Mouse (Mus musculus) myocyte (in vitro differentiated cells): ENCODE results near the gene Suv39h2. TPM values are rescaled to one million over a fixed set of nuclear protein-coding genes. Genes with fewer than 3 reads are reported as not detected.

Source experiments
- H3K27me3 ChIP-seq: one replicate; pipeline ENCODE4 v1.6.1; 2011; ENCODE audit not compliant: control insufficient read depth, insufficient read depth, insufficient read length
- H3K36me3 ChIP-seq: one replicate; pipeline ENCODE4 v1.6.1; 2011; ENCODE audit not compliant: control insufficient read depth, insufficient read depth
- H3K4me2 ChIP-seq: one replicate; pipeline ENCODE4 v1.6.1; 2011; ENCODE audit warnings: low read depth, control low read depth
- H3K4me3 ChIP-seq: one replicate; pipeline ENCODE4 v1.5.1; 2011; ENCODE audit warnings: mild to moderate bottlenecking, control low read depth, moderate library complexity
- H3K79me2 ChIP-seq: one replicate; pipeline ENCODE4 v1.6.1; 2011; ENCODE audit not compliant: control insufficient read depth, insufficient read depth
- H3ac ChIP-seq: one replicate; pipeline ENCODE4 v1.6.1; 2011; ENCODE audit not compliant: control insufficient read depth, insufficient read length
- CEBPB ChIP-seq: IDR thresholded peaks from 2 replicates; pipeline ENCODE4 v1.6.1; 2011; ENCODE audit warnings: mild to moderate bottlenecking, moderate library complexity; ENCODE audit not compliant: poor library complexity, insufficient read depth, severe bottlenecking
- E2F4 ChIP-seq: IDR thresholded peaks from one replicate; pipeline ENCODE4 v1.6.1; 2011; ENCODE audit warnings: mild to moderate bottlenecking, control low read depth, moderate library complexity; ENCODE audit not compliant: insufficient read depth
- MAX ChIP-seq: IDR thresholded peaks from one replicate; pipeline ENCODE4 v1.6.1; 2011; ENCODE audit warnings: low read depth, mild to moderate bottlenecking, control low read depth
- MYOD1 ChIP-seq, 3 experiments: IDR thresholded peaks; one replicate each; pipeline ENCODE4 v1.6.1; 2011; ENCODE audit warnings: control low read depth in 2 of 3, low read depth in 2 of 3, mild to moderate bottlenecking in 2 of 3, moderate library complexity in 1 of 3; ENCODE audit not compliant: insufficient read length in 2 of 3, control insufficient read depth in 1 of 3
- MYOG ChIP-seq, 3 experiments: IDR thresholded peaks; one replicate each; pipeline ENCODE4 v1.6.1; 2011; ENCODE audit warnings: control low read depth in 2 of 3, low read depth in 2 of 3, mild to moderate bottlenecking in 2 of 3; ENCODE audit not compliant: insufficient read length in 2 of 3, control insufficient read depth in 1 of 3, insufficient read depth in 1 of 3
- POLR2A ChIP-seq: IDR thresholded peaks from one replicate; pipeline ENCODE4 v1.6.1; 2011; ENCODE audit warnings: low read depth, mild to moderate bottlenecking, control low read depth, moderate library complexity; ENCODE audit not compliant: insufficient read length
- POLR2AphosphoS2 ChIP-seq: IDR thresholded peaks from one replicate; pipeline ENCODE4 v1.6.1; 2011; ENCODE audit warnings: low read depth, control low read depth; ENCODE audit not compliant: insufficient read length
- REST ChIP-seq: IDR thresholded peaks from one replicate; pipeline ENCODE4 v1.6.1; 2011; ENCODE audit warnings: mild to moderate bottlenecking, control low read depth, moderate library complexity; ENCODE audit not compliant: insufficient read depth, insufficient read length
- SRF ChIP-seq: IDR thresholded peaks from one replicate; pipeline ENCODE4 v1.6.1; 2011; ENCODE audit warnings: low read depth; ENCODE audit not compliant: control insufficient read depth, insufficient read length
- TCF12 ChIP-seq: IDR thresholded peaks from one replicate; pipeline ENCODE4 v1.6.1; 2011; ENCODE audit warnings: mild to moderate bottlenecking, control low read depth; ENCODE audit not compliant: poor library complexity, insufficient read depth, severe bottlenecking
- TCF3 ChIP-seq: IDR thresholded peaks from one replicate; pipeline ENCODE4 v1.6.1; 2011; ENCODE audit warnings: low read depth, control low read depth; ENCODE audit not compliant: insufficient read length
- USF1 ChIP-seq: IDR thresholded peaks from one replicate; pipeline ENCODE4 v1.6.1; 2011; ENCODE audit warnings: low read depth, mild to moderate bottlenecking, control low read depth, moderate library complexity
- polyA plus RNA-seq: library from polyadenylated mRNA; unstranded; fragments of >200 nt; fragmentation: generic; extraction: Trizol; gene quantifications from one replicate; pipeline ENCODE4 v1.2.1, GENCODE M21; 2012; ENCODE audit warnings: missing spikeins

Gene Suv39h2
- polyA plus RNA-seq, 1 experiment, result 1.3 TPM

DNA sequence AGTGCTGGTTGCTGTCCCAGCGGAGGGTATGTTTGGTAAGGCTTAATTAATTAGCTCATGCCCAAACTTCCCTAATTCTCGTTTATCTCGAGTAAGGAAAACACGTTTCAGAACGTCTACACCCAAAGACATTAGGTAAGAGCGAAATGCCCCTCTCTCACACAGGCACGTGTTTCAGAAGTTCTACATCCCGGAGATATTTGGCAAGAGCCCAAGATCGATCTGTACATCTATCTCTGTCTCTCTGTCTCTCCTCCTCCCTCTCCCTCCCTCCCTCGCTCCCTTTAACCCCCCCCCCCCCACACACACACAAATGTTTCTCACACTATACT is 50.3 kb downstream of the Suv39h2 start:
- H3K36me3 ChIP-seq, result no peaks in the 10 kb centered on the region
- H3K27me3 ChIP-seq, result no peaks in the 10 kb centered on the region
- no peak overlapping the region for H3ac ChIP-seq
- peak overlapping the region; percentile 56 for H3K4me3 ChIP-seq
- no peak for TF ChIP-seq POLR2A
- TF ChIP-seq TCF3, result no peak
- no peak for TF ChIP-seq SRF
- no peak for TF ChIP-seq CEBPB
- no peak for TF ChIP-seq REST
- TF ChIP-seq E2F4, result no peak
- no peak for TF ChIP-seq MYOD1 (IDR thresholded peaks at IDR 0.05; ENCODE audit: control insufficient read depth in 1 of 3, insufficient read length in 2 of 3, low read depth in 2 of 3)
- TF ChIP-seq POLR2AphosphoS2, result no peak
- no peak for TF ChIP-seq MYOG (IDR thresholded peaks at IDR 0.05; ENCODE audit: control insufficient read depth in 1 of 3, insufficient read depth in 1 of 3, insufficient read length in 2 of 3, low read depth in 2 of 3)
- no peak for TF ChIP-seq MAX
- TF ChIP-seq TCF12, result no peak
- TF ChIP-seq USF1, result no peak
- H3K79me2 ChIP-seq, result peaks cover 5% of the 10 kb centered on the region
- peak overlapping the region; percentile 88 for H3K4me2 ChIP-seq

DNA sequence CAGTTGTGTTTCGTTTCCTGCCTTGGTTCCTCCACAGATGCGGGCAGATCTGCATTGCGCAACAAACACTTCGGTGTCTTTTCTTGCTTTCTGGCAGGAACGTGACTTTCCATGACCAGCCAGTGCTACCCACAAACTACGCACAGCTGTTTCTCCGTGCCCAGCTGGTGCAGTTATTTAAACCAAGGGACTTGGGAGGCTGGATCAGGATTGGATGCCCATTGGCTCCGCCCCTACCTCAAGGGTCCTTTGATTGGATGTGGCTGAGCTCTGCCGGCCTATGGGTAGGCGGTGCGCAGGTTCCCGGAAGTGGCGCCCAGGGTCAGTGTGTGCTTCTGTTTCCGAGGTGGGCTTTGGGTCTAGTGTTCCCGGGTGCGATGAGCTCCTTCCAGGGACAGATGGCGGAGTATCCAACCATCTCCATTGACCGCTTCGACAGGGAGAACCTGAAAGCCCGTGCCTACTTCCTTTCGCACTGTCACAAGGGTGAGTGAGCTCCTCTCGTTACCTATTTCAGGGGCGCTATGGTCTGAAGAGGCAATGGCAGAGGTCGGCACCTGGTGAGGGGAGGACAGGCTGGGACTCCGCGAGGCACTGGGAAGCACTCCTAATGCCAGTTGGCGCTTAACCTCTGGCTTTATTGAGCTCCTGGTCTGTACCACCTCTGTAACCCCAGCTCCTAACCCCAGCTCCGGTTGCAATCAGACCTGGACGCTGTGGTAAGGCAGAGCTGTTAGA is 50.8 kb downstream of the Suv39h2 start, which contains the start of gene Dclre1c:
Gene Dclre1c (plus strand): TSS at position 291 of the 738 bp plus-strand sequence.
- H3K27me3 ChIP-seq, result no peaks in the 10 kb centered on the region
- H3K4me3 ChIP-seq, result peak within 1 kb of the TSS; percentile 56
- peak; percentile 73 to 95 (median 95) for TF ChIP-seq MYOD1 (IDR thresholded peaks at IDR 0.05; ENCODE audit: control insufficient read depth in 1 of 3, insufficient read length in 2 of 3, low read depth in 2 of 3)
- TF ChIP-seq SRF, result no peak
- TF ChIP-seq POLR2AphosphoS2, result peak; percentile 49
- TF ChIP-seq MAX, result peak; percentile 46
- TF ChIP-seq USF1, result peak; percentile 16
- TF ChIP-seq REST, result no peak
- TF ChIP-seq E2F4, result peak; percentile 79
- TF ChIP-seq MYOG (IDR thresholded peaks at IDR 0.05; ENCODE audit: control insufficient read depth in 1 of 3, insufficient read depth in 1 of 3, insufficient read length in 2 of 3, low read depth in 2 of 3), result peak; percentile 76 to 97 (median 88)
- peak; percentile 30 for TF ChIP-seq POLR2A
- TF ChIP-seq CEBPB, result peak; percentile 100
- TF ChIP-seq TCF3, result peak; percentile 74
- peak; percentile 81 for TF ChIP-seq TCF12
- H3ac ChIP-seq, result no peak within 1 kb of the TSS
- peaks cover 5% of the 10 kb centered on the region for H3K79me2 ChIP-seq
- H3K36me3 ChIP-seq, result no peaks in the 10 kb centered on the region
- peak within 1 kb of the TSS; percentile 88 for H3K4me2 ChIP-seq

DNA sequence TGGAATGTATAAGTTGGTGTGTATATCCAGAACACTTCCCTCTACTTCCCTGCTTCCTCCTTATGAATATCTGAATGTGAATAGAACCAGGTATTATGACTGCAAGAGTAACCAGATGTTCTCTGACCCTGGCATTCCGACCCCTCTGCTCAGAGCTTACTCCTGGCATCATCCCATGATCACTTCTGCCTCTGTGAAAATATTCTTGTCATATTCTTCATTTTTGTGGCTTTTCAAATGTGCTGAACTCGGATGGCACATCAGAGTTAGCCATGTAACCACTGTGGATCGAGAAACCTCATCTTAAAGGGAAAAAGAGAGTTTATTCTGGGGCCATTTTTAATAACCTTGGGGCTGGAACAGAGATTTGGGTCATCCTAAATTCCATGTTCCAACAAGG is 52.3 kb downstream of the Suv39h2 start, which contains the start of gene Meig1:
Gene Meig1 (minus strand): TSS at position 101 of the 400 bp plus-strand sequence.
- peak within 1 kb of the TSS; percentile 56 for H3K4me3 ChIP-seq
- H3K36me3 ChIP-seq, result no peaks in the 10 kb centered on the region
- peaks cover 5% of the 10 kb centered on the region for H3K79me2 ChIP-seq
- H3K4me2 ChIP-seq, result peak within 1 kb of the TSS; percentile 88
- H3ac ChIP-seq, result no peak within 1 kb of the TSS
- H3K27me3 ChIP-seq, result no peaks in the 10 kb centered on the region
- TF ChIP-seq MYOD1 (IDR thresholded peaks at IDR 0.05; ENCODE audit: control insufficient read depth in 1 of 3, insufficient read length in 2 of 3, low read depth in 2 of 3), result no peak
- no peak for TF ChIP-seq POLR2A
- no peak for TF ChIP-seq TCF3
- no peak for TF ChIP-seq USF1
- no peak for TF ChIP-seq POLR2AphosphoS2
- no peak for TF ChIP-seq MAX
- no peak for TF ChIP-seq TCF12
- no peak for TF ChIP-seq CEBPB
- TF ChIP-seq E2F4, result no peak
- no peak for TF ChIP-seq MYOG (IDR thresholded peaks at IDR 0.05; ENCODE audit: control insufficient read depth in 1 of 3, insufficient read depth in 1 of 3, insufficient read length in 2 of 3, low read depth in 2 of 3)
- no peak for TF ChIP-seq REST
- no peak for TF ChIP-seq SRF

DNA sequence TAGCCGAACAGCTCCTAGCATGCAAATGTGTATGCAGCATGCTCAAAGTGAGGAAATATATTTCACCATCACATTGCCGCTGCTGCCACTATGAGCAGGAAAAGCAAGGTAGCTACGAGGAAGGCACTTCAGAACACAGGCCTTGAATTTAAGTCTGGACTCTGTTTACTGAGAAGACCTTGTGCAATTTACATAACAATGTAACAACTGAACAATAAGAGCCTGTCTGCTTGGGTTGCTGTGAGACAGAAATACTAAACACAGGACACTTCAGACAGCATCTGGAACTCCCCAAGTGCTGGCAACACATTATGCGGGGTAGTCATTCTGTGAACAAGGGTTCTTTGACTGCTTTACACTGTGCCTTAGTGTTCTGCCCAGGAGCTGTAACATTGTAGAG is 54.7 kb downstream of the Suv39h2 start:
- peaks cover 10% of the 10 kb centered on the region for H3K27me3 ChIP-seq
- no peaks in the 10 kb centered on the region for H3K36me3 ChIP-seq
- H3ac ChIP-seq, result no peak overlapping the region
- H3K79me2 ChIP-seq, result peaks cover 5% of the 10 kb centered on the region
- TF ChIP-seq REST, result no peak
- H3K4me2 ChIP-seq, result no peak overlapping the region
- H3K4me3 ChIP-seq, result no peak overlapping the region
